Mouse (Mus musculus) kidney, adult 11 months (tissue): ENCODE results near the gene Inhbb.

ENCODE experiments used
- DNase-seq: peaks from one replicate; pipeline ENCODE4 v3.0.0; 2022

Inhbb gene

GRCm38 (mm10) chr1:119367546-119367945, 54.5 kb downstream of the Inhbb start:
- DNase-seq = no peak

GRCm38 (mm10) chr1:119366315-119366714, 55.7 kb downstream of the Inhbb start:
- DNase-seq = no peak
